Mouse (Mus musculus) testis, adult 2 months (tissue): ENCODE data around the gene Cfp.

Experiments
- CTCF ChIP-seq: fragments of 200-500 bp; IDR thresholded peaks from 2 replicates; pipeline ENCODE4 v1.5.1; 2012; ENCODE audit warnings: low read depth, mild to moderate bottlenecking, inconsistent platforms, low read length, moderate library complexity; ENCODE audit not compliant: control insufficient read depth, insufficient read depth, insufficient replicate concordance
- POLR2A ChIP-seq: fragments of 200-500 bp; IDR thresholded peaks from 2 replicates; pipeline ENCODE4 v1.6.1; 2012; ENCODE audit warnings: low read depth, mild to moderate bottlenecking, inconsistent platforms, low read length, moderate library complexity; ENCODE audit not compliant: control insufficient read depth

DNA sequence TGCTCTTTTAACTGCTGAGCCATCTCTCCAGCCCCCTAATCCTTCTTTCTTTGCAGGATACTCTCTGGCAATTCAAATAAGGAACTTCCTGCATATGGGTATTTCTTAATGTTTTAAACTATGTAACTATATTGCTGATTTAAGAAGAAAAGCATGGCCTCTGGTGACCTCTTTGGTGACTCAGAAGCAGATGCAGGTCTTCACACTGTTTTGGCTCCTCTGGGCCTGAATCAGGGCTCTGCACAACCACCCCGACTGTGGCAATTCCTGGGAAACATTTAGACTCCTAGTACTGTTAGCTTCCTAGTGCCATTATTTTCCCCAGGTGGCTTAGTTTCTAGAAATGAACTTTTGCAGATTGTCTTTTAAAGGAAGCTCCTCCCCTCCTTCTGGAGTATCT lies 7.8 kb downstream of the Cfp start:
- TF ChIP-seq CTCF (no peak), POLR2A (no peak)
